Mouse (Mus musculus) layer of hippocampus, postnatal 14 days (tissue): ENCODE measurements at regions not wholly inside any gene's neighbourhood (a gene's known extent, or its start where the extent isn't known, plus 50 kb on each side); places are given as distances from the start of the nearest gene placed in this dataset.
A peak's percentile ranks its signal among the peaks of the same experiment; 100 is the strongest.
"Not testable (repeated sequence)": the region's sequence is repeated elsewhere in the genome, so short reads cannot be mapped to it uniquely, and the experiment has no call there.

Experiments used
- DNase-seq, 2 experiments: peaks; one replicate each; pipeline ENCODE4 v3.0.0; 2021 to 2022; ENCODE audit warnings: low spot score in 2 of 2, mixed read lengths in 1 of 2

DNA sequence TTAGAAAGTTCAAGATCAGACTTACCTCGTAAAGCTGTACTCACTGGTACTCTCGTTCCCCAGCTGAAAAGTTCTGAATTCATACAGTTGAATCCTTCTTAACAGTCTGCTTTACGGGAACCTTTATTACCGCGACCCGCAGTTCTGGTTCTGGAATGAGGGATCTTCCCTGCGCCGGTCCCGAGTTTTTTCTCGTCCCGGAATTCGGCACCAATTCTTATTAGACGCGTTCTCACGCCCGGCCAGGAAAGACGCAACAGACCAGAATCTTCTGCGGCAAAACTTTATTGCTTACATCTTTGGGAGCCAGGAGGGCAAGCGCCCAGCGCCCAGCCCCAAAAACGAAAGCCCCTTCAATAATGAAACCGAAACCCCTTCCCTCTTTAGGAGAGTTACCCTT, 423.4 kb downstream of the Tox3 start:
- DNase-seq: not testable (repeated sequence)

DNA sequence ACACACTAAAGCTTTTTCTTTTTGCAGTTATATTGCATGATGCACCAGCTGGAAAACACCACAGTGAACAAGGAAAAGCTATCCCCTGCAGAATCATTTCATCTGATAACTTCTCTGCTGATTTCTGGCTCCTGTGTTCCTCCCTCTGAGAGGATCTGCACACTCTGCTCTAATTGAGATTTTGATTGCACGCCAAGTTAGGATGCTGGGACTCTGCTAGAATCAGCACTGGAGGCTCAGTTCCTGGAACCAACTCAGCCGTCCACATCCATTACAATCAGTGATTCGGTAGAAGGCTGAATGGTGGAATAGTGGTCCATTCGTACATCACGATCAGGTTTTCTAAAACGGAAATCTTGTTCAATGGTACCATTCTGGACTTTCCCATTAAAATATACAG, 434.1 kb downstream of the Tox3 start:
- peak in 1 of 2 experiments; percentile 29 for DNase-seq

DNA sequence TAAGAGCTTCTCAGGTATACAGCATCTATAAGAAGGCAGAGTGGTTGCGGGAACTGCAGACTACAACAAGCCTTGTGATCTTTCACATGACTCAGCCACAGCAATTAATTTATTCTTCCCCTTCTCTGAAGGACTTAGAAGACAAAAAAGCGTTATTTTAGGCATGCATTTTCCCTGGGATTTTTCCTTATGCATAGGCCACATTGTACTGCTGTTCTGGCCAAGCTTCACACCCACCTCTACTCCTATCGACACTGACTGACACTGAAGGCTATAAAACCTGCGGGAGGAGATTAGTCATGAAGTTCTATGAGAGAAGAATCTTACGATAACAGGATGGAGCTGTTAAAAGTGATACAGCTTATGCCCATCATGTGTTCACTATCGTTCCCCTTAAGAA, 441.9 kb downstream of the Tox3 start:
- no peak for DNase-seq

DNA sequence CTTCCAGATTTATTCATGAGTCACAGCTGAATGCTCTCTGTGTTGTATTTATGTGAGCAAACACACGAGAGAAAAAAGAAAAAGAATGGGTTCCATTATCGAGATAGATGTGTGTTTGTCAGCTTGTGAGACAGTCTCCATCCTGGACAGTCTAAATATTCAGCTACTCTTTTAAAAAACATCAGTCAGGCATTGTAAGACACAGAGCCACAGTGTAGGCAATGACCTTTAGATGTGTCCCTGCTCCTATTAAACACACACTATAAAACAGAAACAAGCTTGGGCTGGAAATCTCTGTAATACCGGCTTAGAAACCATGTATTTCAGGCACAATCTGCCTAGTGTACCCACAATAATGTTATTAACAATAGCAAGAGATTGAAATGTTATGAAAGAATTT, 442.6 kb downstream of the Tox3 start:
- no peak for DNase-seq

DNA sequence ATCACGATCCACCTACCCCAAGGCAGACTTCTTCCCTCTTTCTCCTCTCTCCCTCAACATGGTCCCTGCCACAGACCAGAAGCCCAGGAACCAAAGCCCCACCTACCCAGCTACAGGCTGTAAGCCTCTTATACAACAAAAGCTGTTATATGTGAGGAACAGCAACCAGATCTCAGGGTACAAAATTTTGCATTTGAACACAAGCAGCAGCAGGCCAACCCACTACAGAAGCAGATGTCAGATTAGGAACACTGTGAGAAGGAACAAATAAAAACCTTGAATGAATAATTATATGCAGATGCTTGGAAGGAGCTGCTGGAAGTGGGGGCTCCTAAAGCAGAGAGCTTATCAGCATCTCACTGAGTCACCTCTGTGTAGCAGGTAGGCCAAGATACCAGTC, 444.8 kb downstream of the Tox3 start:
- peak; percentile 21 to 49 for DNase-seq

GRCm38 (mm10) chr8:89872768-89873167, 475.4 kb downstream of the Tox3 start:
- peak in 1 of 2 experiments; percentile 40 for DNase-seq

DNA sequence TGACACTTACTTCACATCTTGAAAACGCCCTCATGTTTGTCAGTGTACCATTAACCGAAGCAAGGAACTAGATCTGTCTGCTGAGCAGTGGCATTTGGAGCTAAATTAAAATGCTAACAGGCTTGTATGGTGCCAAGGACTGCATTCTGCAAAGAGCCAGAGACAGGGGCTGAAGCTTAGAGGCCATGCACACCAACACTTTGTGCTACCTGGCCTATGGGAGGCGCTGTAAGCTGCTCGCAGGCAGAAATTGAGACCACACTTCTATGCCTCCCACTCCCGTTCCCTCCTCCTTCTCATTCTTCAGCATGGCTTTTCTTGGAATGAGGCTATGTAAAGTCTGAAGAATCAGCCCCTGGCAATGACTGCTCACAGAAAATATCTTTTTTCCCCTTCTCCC, 476.2 kb downstream of the Tox3 start:
- DNase-seq: peak; percentile 17 to 21

DNA sequence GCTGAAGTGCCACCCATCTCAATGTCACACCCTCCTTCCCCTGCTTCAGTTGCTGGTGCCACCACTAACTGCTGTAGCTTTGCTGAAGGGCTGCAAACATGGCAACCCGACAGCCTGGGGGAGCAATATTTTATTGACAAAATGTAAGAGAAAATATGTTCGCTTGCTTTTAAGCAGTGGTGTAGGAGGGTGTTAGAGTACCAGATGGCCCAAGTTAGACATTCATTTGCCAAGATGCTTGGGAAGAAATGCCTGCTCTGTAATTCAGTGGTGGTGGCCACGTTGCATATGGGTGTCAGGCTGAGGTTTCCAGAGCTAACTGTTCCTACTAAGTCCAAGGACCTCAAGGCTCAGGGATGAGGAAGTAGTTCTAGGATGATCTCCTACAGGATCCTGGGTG, 488.3 kb downstream of the Tox3 start:
- peak in 1 of 2 experiments; percentile 39 for DNase-seq

- DNase-seq: peak in 1 of 2 experiments; percentile 15
Measured at GRCm38 (mm10) chr8:89858706-89859385, 489.3 kb downstream of the Tox3 start.

DNA sequence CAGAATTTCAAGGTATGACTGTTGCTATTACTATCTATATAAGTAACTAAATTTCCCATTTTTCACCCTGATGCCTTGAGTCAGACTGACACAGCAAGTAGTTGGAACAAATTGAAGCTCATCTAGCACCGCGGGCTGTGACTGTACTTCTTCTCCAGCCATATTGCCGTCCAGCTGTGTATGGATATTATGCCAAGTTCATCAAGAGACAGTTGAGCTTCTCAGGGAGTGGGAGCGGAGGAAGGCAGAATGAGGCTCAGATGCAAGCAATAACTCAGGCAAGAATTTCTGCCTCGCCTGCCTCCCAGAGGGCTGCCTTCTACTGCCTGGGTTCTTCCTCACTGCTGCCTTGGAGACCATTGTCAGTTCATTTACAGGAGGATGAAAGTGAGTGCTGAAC, 492.6 kb downstream of the Tox3 start:
- DNase-seq: no peak

DNA sequence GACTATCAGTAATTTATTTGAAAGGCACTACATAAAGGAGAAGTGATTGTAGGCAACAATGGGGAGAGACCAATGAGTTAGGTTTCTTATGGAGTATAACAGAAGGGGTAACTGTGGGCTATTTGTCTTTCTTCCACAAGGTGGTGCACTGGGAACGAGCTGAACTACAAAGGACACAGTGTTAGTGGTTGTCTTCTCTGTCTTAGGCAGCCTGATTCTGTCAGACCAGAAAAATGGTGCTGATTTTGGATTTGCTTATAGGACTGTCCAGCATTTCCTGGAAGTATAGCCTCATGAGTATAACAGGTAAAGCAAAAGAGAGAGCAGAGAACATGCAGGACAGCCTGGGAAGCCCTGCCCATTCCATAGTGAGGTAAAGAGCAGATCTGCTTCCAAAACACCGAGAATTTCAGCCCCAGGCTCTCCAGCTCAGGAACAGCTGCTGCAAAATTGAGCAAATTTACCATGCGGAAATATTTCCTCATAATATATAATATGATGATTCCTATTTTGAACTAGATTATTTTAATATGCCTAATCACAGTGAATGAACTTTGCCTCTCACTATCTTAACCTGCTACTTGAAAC, 497.8 kb downstream of the Tox3 start:
- DNase-seq: peak; percentile 75 to 92

DNA sequence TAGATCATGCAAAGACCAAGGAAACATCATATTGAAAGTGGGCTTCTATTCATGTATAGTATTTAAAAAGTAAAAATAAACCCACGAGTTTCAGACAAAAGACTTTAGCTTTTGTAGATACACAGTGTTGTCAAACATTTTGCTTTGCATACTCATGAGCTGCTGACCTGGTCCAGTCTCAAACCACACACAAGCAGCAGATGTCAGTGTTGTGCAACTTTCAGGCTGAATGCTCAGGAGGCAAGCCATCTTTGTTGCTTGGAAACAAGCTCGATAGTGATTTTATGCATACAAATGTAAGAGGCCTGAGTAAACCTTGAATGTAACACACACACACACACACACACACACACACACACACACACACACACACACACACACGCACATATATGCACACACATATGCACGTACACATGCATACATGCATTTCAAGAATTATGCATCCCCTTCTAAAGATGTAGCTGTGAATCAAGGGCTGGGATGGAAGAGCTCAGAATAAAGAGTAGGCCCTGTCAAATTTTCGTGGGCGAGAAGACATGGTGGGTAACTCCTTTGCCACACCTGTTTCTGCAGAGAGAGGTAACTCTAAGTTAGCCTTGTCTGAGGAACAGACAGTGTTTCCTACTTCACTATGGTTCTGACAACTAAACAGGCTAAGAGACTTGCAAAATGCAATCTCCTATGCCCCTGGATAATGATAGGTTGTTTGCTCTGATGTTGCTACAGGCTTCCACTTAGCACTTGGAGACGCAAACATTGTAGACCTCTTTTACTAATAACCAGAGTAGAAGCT, 498.5 kb downstream of the Tox3 start:
- peak; percentile 68 to 83 for DNase-seq

- DNase-seq: no peak
Measured at GRCm38 (mm10) chr8:89838494-89838893, 509.6 kb downstream of the Tox3 start.

DNA sequence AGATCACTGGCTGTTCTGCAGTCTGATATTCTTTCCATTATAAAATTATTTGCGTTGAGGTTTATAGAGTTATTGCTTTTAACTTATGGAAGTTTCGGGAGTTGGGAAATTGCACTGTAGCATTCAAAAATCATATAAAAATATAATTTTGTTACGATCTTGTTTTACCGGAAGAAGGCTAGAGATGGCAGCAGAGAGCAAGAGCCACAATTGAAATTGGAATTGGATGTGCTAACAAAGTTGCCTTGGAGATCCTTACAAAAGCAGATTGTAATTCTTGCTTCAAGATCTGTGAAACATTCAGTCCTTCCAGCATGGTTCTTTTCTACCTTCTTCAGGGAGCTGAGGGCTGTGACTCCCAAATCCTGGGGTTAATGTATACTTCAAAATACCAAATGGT, 514.4 kb downstream of the Tox3 start:
- DNase-seq: peak in 1 of 2 experiments; percentile 9

DNA sequence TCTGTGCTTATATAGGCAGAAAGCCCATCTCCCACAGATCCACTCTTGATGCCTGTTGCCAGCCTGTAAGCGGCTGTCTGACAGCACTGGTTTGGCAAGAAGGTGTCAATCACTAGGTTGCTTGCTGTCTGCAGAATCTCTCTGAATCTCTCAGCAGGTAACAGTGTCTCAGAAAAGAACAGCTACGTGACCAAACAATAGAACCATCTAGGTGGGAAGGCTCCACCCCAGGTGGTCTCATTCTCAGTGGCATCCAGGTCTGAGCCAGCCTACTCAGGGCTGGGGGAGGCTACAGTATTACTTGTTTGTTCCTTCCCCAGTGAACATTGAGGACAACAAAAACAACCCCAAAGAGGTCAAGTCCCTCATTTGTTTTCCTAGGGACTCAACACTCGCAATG, 523.6 kb downstream of the Tox3 start:
- no peak for DNase-seq

DNA sequence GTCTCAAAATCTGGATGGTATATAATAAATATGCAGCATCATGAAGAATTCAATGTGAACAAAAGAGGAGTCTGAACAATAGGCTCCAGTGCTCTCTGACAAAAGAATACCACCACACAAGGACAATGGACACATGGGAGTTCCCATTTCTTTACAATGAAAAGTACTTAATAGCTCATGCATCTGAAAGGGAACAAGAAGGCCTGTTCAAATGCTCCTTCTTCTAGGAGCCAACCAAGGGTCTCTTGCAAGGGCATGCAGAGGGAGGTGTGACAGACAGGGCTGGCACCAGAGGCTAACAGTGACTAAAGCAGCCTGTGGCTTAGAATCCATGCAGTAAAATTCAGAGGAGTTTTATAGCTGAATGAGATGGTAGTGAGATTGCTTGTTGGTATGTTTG, 524.5 kb downstream of the Tox3 start:
- no peak for DNase-seq

- DNase-seq: no peak
Measured at GRCm38 (mm10) chr8:89812036-89812711, 536.0 kb downstream of the Tox3 start.

DNA sequence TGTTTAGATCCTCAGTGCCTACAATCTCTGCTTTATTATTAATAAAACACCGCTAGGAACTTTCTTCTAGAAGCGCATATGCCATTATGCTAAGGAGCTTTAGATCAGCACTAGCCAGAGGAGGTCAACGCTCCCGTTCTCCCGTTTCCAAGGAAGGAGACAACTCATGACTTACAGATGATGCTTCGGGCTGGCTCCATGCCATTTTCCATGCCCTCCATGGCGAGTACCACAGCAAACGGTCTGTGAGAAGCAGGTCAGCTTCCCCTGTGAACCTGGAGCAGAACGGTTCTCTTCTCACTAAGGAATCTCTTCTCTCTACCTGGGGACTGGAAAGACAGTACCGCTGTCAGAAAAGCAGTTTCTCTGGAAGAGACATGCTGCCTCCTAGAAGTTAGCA, 559.8 kb downstream of the Tox3 start:
- no peak for DNase-seq

DNA sequence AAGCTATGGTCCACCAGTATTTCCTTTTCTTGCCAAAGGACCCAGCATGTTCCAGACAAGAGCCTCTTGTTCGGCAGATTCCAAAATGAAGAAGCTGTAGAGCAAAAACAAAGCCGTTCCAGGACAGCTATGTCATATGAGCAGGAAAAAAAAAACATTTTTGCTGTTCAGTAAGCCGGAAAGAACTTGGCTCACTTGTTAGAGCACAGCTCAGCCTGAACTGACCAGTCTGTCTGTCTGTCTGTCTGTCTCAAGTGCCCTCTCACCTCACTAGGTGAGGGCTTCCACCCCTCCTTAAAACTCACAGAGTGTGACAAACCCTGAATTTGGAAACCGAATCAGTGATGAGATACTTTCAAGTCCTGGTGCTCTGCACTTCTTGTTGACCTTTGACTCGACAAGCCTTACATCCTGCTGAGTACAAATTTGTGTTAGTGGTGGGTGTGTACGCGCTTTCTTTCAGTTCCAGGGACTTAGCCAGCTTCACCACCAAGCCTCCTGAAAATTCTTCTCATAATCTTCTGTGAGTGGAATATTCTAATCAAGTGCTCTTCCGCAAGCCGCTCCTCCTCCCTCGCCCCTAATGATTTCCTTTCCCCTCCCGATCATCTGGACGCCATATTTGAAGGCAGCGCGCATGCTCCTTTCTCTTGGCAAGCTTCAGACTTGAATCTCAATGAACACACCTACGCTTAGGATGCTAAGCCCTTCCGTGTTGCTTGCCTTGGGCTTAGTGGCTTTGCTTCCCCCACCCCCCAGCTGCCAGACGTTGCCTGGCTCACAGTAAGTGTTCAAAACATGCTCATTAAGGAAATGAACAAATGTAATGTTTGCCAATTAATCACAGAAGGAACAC, 560.9 kb downstream of the Tox3 start:
- DNase-seq: peak; percentile 26 to 57

GRCm38 (mm10) chr8:89785011-89785410, 563.1 kb downstream of the Tox3 start:
- peak; percentile 78 to 90 for DNase-seq

DNA sequence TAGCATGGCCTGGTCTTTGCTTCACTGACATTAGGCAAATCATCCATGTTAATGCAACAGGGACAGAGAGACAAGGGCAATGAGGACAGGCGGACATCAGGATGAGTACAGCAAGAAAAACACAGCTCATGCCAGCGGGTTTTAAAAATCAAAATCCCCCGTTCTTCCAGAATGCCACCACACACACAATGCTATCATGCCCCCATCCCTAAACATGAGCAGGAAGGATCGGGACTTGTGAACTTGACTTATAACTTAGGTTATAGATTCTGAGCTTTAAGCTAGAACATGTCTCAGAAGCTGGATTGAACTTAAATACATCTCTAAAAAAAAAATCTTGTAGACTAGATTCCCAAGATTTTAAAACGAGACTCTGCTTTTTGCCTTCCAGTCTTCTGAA, 564.8 kb downstream of the Tox3 start:
- DNase-seq: no peak
